Comparison of ENCODE assay signal across 7 mouse cellular contexts in the genomic region with DNA sequence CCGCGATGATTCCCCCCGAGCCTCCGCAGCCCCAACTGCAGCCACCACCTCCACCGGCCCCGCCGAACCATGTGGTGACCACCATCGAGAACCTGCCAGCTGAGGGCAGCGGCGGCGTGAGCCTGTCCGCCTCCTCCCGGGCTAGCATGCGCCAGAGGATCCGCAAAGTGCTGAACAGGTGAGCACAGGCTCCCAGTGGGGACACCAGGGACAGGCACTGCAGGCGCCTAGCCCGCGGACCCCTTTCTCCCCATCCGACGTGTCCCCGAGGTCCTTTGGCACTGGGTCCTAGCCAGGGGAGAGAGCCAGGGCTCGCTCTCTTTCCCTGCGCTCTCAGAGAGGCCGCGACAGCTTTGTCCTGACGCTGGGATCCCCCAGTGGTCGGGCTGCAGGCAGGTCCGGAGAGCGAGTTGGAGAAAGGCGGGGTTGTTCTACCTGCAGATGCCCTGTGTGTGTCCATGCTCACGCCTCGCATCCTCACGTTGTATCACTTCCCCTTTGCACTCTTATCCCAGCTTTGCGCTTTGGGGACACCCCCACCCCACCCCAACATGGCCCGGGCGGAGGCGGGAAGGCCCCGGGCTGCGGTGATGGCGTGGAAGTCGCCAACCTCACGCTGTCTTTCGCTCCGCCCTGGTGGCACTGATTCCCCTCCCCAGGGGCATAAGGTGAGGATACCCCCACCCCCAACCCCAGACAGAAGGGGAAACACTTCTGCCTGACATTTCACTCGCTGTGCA. TPM values are rescaled to one million over a fixed set of nuclear protein-coding genes. Genes with fewer than 3 reads are reported as not detected.
A peak's percentile ranks its signal among the peaks of the same experiment; 100 is the strongest.
DNase-seq lines count a peak whose midpoint lies in the region; ATAC-seq and TF ChIP-seq lines count a peak whose summit lies in the region.

No protein-coding gene starts in this region.

- no peak for TF ChIP-seq POLR2A in embryonic fibroblast, embryonic 13.5 days (IDR thresholded peaks at IDR 0.05; ENCODE audit: low read depth, low read length)

- peak; percentile 81 for ATAC-seq in hindbrain, embryonic 13.5 days (ENCODE audit: low FRiP score)
- ATAC-seq in neural tube, embryonic 11.5 days (ENCODE audit: insufficient read depth, low FRiP score, low TSS enrichment), result peak; percentile 72

- H3K4me3 ChIP-seq in embryonic fibroblast, embryonic 13.5 days (ENCODE audit: insufficient read depth, low read length), result peak overlapping the region; percentile 69
- H3K4me3 ChIP-seq in hindbrain, embryonic 13.5 days, result peak overlapping the region; percentile 90
- peak overlapping the region; percentile 81 for H3K4me3 ChIP-seq in neural tube, embryonic 11.5 days (ENCODE audit: low read depth, low read length)

- no peaks in the 10 kb centered on the region for H3K4me1 ChIP-seq in embryonic fibroblast, embryonic 13.5 days (ENCODE audit: control insufficient read depth, insufficient read depth, low read length)
- H3K4me1 ChIP-seq in hindbrain, embryonic 13.5 days (replicated peaks), result peaks cover 14% of the 10 kb centered on the region
- peaks cover 6% of the 10 kb centered on the region; the same call in 1 of the 2 replicates for H3K4me1 ChIP-seq in neural tube, embryonic 11.5 days (ENCODE audit: control insufficient read depth, insufficient read depth, low read length)

- no peaks in the 10 kb centered on the region for H3K27me3 ChIP-seq in hindbrain, embryonic 13.5 days
- no peaks in the 10 kb centered on the region for H3K27me3 ChIP-seq in neural tube, embryonic 11.5 days (ENCODE audit: control insufficient read depth, insufficient read depth, low read length)

- intact Hi-C loops in left cerebral cortex, postnatal 4 days (cut with DNase I), result loop anchor here (5.0 to 10.0 kb wide), 2 partner anchors 276 to 651 kb away; partner anchors contain the start of gene Nus1

- no peaks in the 10 kb centered on the region for H3K36me3 ChIP-seq in hindbrain, embryonic 13.5 days
- no peaks in the 10 kb centered on the region for H3K36me3 ChIP-seq in neural tube, embryonic 11.5 days (ENCODE audit: control insufficient read depth, insufficient read depth, low read length)

- TF ChIP-seq CTCF in embryonic fibroblast, embryonic 13.5 days (IDR thresholded peaks at IDR 0.05; ENCODE audit: borderline replicate concordance, insufficient read depth, low read length), result no peak

- no peak overlapping the region for H3K27ac ChIP-seq in embryonic fibroblast, embryonic 13.5 days (ENCODE audit: insufficient read depth, low read length)
- peak overlapping the region; percentile 92 for H3K27ac ChIP-seq in hindbrain, embryonic 13.5 days
- peak overlapping the region; percentile 84 for H3K27ac ChIP-seq in neural tube, embryonic 11.5 days (ENCODE audit: low read depth, low read length)

- no peaks in the 10 kb centered on the region for H3K9me3 ChIP-seq in hindbrain, embryonic 13.5 days
- no peaks in the 10 kb centered on the region for H3K9me3 ChIP-seq in neural tube, embryonic 11.5 days (ENCODE audit: control insufficient read depth, low read length)

- WGBS in hindbrain, embryonic 13.5 days, result under 1% methylated on average over 44 of the region's 45 CpGs
- WGBS in neural tube, embryonic 11.5 days, result under 1% methylated on average over 45 of the region's 45 CpGs

- peak overlapping the region; percentile 73 for H3K4me2 ChIP-seq in hindbrain, embryonic 13.5 days
- peak overlapping the region; percentile 81 for H3K4me2 ChIP-seq in neural tube, embryonic 11.5 days (ENCODE audit: low read depth)

- peak overlapping the region; percentile 94 for H3K9ac ChIP-seq in hindbrain, embryonic 13.5 days
- peak overlapping the region; percentile 94 for H3K9ac ChIP-seq in neural tube, embryonic 11.5 days (ENCODE audit: low read length)

- DNase-seq in ES-CJ7 (ENCODE audit: low read depth, low spot score), result peak; percentile 34
- peak; percentile 17 for DNase-seq in adrenal gland, adult 2 months
- DNase-seq in left cerebral cortex, postnatal 4 days, result peak; percentile 46
- DNase-seq in neural tube, embryonic 11.5 days (ENCODE audit: low spot score), result peak; percentile 75
- no peak for DNase-seq in spleen, adult 18-20 months

RNA-seq across cellular contexts. Expression of gene Slc35f1, which starts 0.8 kb away (rescaled TPM):
- total RNA-seq in adrenal gland, adult 2 months (2021), result 1 to 10 TPM in 1 of 2 experiments, under 1 TPM in 1; 0.98 to 1.3 TPM
- polyA plus RNA-seq in adrenal gland, adult 2 months (2012; rRNA removed), result 0.46 and 1.0 TPM in 2 replicates
- 0.33 and 0.90 TPM in 2 replicates for polyA plus RNA-seq in embryonic fibroblast, embryonic 13.5 days (2011; ENCODE audit: insufficient read length, low read depth, missing spikeins)
- 28.9 and 31.6 TPM in 2 replicates for polyA plus RNA-seq in hindbrain, embryonic 13.5 days (2015; fragmentation: Nextera tagmentation; extraction: Ambion mirVana)
- 100 to 1,000 TPM; 107 to 115 TPM for total RNA-seq in left cerebral cortex, postnatal 4 days (2021)
- 14.8 and 17.1 TPM in 2 replicates for polyA plus RNA-seq in neural tube, embryonic 11.5 days (2014; fragmentation: Nextera tagmentation; extraction: Ambion mirVana)

Comparison
In these comparisons a context has a peak if more than half of its experiments do, and no peak if none do; other contexts are left out.
1. DNase-seq: peak in ES-CJ7 (single experiment), adrenal gland, adult 2 months (single experiment), left cerebral cortex, postnatal 4 days (single experiment) and neural tube, embryonic 11.5 days (single experiment); none in spleen, adult 18-20 months (0 of 2).
2. Peak in every context shown above with its lines, with median percentiles within 50 percentile points of each other: H3K4me3 ChIP-seq.